Mouse (Mus musculus) testis, adult 2 months (tissue): ENCODE data around the gene Selenov.

Experiments
- CTCF ChIP-seq: fragments of 200-500 bp; IDR thresholded peaks from 2 replicates; pipeline ENCODE4 v1.5.1; 2012; ENCODE audit warnings: low read depth, mild to moderate bottlenecking, inconsistent platforms, low read length, moderate library complexity; ENCODE audit not compliant: control insufficient read depth, insufficient read depth, insufficient replicate concordance
- POLR2A ChIP-seq: fragments of 200-500 bp; IDR thresholded peaks from 2 replicates; pipeline ENCODE4 v1.6.1; 2012; ENCODE audit warnings: low read depth, mild to moderate bottlenecking, inconsistent platforms, low read length, moderate library complexity; ENCODE audit not compliant: control insufficient read depth

DNA sequence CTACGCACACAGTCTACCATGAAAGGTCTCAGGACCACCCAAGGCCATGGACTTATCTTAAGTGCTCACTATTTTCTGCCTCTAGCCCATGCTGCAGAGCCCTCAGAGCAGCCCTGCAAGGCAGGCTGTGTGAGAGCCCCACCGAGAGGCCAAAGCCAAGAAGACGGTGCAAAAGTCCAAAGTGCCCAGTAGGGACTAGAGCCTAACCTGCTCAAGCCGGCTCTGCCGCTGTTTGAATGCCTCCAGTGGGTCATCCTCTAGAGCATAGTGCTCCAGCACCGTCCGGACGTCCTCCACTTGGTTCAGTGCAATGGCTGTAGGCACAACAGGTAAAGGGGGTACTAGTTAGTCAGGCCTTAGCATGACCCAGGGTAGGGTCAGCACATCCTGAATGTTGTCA lies 15.2 kb upstream of the Selenov start:
- no peak for TF ChIP-seq CTCF
- no peak for TF ChIP-seq POLR2A
